In the genomic region with DNA sequence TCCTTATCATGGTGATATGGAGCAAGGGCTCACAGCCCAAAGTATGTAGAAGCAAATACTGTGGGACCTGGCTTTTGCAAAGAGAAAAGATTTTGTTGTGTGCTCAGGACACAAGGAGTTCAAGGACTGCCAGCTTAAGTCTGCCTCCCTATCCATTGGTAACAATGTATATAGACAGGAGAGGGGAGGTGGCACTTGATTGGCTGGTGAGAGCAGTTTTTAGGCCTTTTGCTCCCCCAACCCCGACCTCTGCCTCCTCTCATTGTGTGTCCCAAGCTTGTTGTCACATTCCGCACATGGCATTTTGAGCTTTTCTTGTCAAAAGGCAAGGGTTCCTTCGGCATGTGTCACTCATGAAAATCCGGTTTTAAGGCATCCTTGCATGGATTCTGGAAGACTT, we compare ENCODE assay signal across 21 mouse cellular contexts.
DNase-seq lines count a peak whose midpoint lies in the region; ATAC-seq and TF ChIP-seq lines count a peak whose summit lies in the region.
"Had no signal": no experiment of that assay in that cellular context is flagged by ENCODE, and none has a peak within 500 bp of the region (broad histone marks: within the 10 kb centered on the region; RNA-seq: fewer than 3 reads in every experiment).

No protein-coding gene starts in this region.

- no peak overlapping the region for H3K9ac ChIP-seq in forebrain, embryonic 14.5 days (ENCODE audit: low read length)
- no peak overlapping the region for H3K9ac ChIP-seq in forebrain, postnatal 0 days
- H3K9ac ChIP-seq in limb, embryonic 12.5 days (replicated peaks) = no peak overlapping the region
- H3K9ac ChIP-seq: embryonic facial prominence, embryonic 13.5 days; embryonic facial prominence, embryonic 15.5 days; forebrain, embryonic 12.5 days had no signal

- no peak for ATAC-seq in forebrain, embryonic 14.5 days
- ATAC-seq in forebrain, postnatal 0 days = no peak
- ATAC-seq in limb, embryonic 12.5 days (ENCODE audit: insufficient number of reproducible peaks, insufficient read depth, low FRiP score, low TSS enrichment, low read depth) = no peak

- H3K27ac ChIP-seq in forebrain, embryonic 14.5 days (ENCODE audit: low read depth, low read length) = peak overlapping the region; percentile 86; the same call in 1 of the 2 replicates
- H3K27ac ChIP-seq in forebrain, postnatal 0 days (ENCODE audit: low read depth, low read length) = no peak overlapping the region
- H3K27ac ChIP-seq in limb, embryonic 12.5 days = 0 out of 2 replicates have a peak overlapping the region, but pooled peaks have one; percentile 85
- H3K27ac ChIP-seq: embryonic facial prominence, embryonic 15.5 days had no signal

- DNase-seq in forebrain, embryonic 14.5 days (ENCODE audit: low spot score) = no peak
- no peak for DNase-seq in forebrain, postnatal 0 days
- DNase-seq in testis, postnatal 14 days (ENCODE audit: low spot score) = peak; percentile 54
- no peak for DNase-seq in testis, postnatal 10 days (ENCODE audit: low spot score)
- DNase-seq in urinary bladder, postnatal 4 days (ENCODE audit: low spot score in 2 of 2) = no peak
- DNase-seq: adrenal gland, adult 2 months; adrenal gland, postnatal 10 days; adrenal gland, postnatal 25 days; cerebellum, adult 11 months; cerebellum, adult 18-20 months; cerebellum, adult 8-10 months; cerebellum, adult 9-11 months; cerebellum, postnatal 14 days; cerebellum, postnatal 36 days; embryo, embryonic 11 days had no signal

- no peaks in the 10 kb centered on the region for H3K9me3 ChIP-seq in forebrain, embryonic 14.5 days (replicated peaks; ENCODE audit: control insufficient read depth, low read length)
- no peaks in the 10 kb centered on the region for H3K9me3 ChIP-seq in forebrain, postnatal 0 days (ENCODE audit: low read length)
- no peaks in the 10 kb centered on the region for H3K9me3 ChIP-seq in limb, embryonic 12.5 days
- H3K9me3 ChIP-seq: embryonic facial prominence, embryonic 13.5 days; embryonic facial prominence, embryonic 15.5 days; forebrain, embryonic 10.5 days; forebrain, embryonic 12.5 days had no signal

- TF ChIP-seq CTCF in forebrain, postnatal 0 days (IDR thresholded peaks at IDR 0.05; ENCODE audit: low read depth) = no peak

- H3K27me3 ChIP-seq in forebrain, embryonic 14.5 days (replicated peaks; ENCODE audit: control insufficient read depth, insufficient read depth, low read length) = no peaks in the 10 kb centered on the region
- H3K27me3 ChIP-seq in forebrain, postnatal 0 days (ENCODE audit: insufficient read depth, low read length) = no peaks in the 10 kb centered on the region
- no peaks in the 10 kb centered on the region for H3K27me3 ChIP-seq in limb, embryonic 12.5 days
- H3K27me3 ChIP-seq: embryonic facial prominence, embryonic 13.5 days; embryonic facial prominence, embryonic 15.5 days; forebrain, embryonic 12.5 days had no signal

- no peak overlapping the region for H3K4me2 ChIP-seq in forebrain, embryonic 14.5 days (ENCODE audit: low read length)
- no peak overlapping the region for H3K4me2 ChIP-seq in forebrain, postnatal 0 days (ENCODE audit: low read depth)
- no peak overlapping the region for H3K4me2 ChIP-seq in limb, embryonic 12.5 days
- H3K4me2 ChIP-seq: embryonic facial prominence, embryonic 13.5 days; embryonic facial prominence, embryonic 15.5 days; forebrain, embryonic 12.5 days had no signal

- H3K4me1 ChIP-seq in forebrain, embryonic 14.5 days (ENCODE audit: control insufficient read depth, insufficient read depth, low read length) = peaks cover 21% of the 10 kb centered on the region
- H3K4me1 ChIP-seq in forebrain, postnatal 0 days (ENCODE audit: insufficient read depth) = no peaks in the 10 kb centered on the region; the same call in 1 of the 2 replicates
- H3K4me1 ChIP-seq in limb, embryonic 12.5 days (replicated peaks) = peaks cover 27% of the 10 kb centered on the region
- H3K4me1 ChIP-seq: embryonic facial prominence, embryonic 15.5 days had no signal

- H3K36me3 ChIP-seq in forebrain, embryonic 14.5 days (ENCODE audit: control insufficient read depth, insufficient read depth, low read length) = no peaks in the 10 kb centered on the region
- H3K36me3 ChIP-seq in forebrain, postnatal 0 days (ENCODE audit: insufficient read depth) = no peaks in the 10 kb centered on the region
- H3K36me3 ChIP-seq in limb, embryonic 12.5 days = peaks cover 6% of the 10 kb centered on the region; the same call in 1 of the 2 replicates
- H3K36me3 ChIP-seq: embryonic facial prominence, embryonic 15.5 days; forebrain, embryonic 10.5 days; forebrain, embryonic 12.5 days had no signal

- no peak overlapping the region for H3K4me3 ChIP-seq in forebrain, embryonic 14.5 days (ENCODE audit: low read depth, low read length)
- no peak overlapping the region for H3K4me3 ChIP-seq in forebrain, postnatal 0 days (ENCODE audit: low read depth, low read length)
- H3K4me3 ChIP-seq in limb, embryonic 12.5 days (replicated peaks) = no peak overlapping the region
- H3K4me3 ChIP-seq: embryonic facial prominence, embryonic 13.5 days; embryonic facial prominence, embryonic 15.5 days; erythroblast, embryonic 14.5 days; forebrain, embryonic 10.5 days; forebrain, embryonic 12.5 days had no signal

- WGBS in forebrain, embryonic 14.5 days = 84% methylated on average over 4 of the region's 4 CpGs
- 86% methylated on average over 4 of the region's 4 CpGs for WGBS in forebrain, postnatal 0 days
- 85% methylated on average over 4 of the region's 4 CpGs for WGBS in limb, embryonic 12.5 days
